Mouse (Mus musculus) midbrain, embryonic 13.5 days (tissue): Measurements from ENCODE around the gene H2-M10.4. TPM values are rescaled to one million over a fixed set of nuclear protein-coding genes. Genes with fewer than 3 reads are reported as not detected.

Source experiments
- polyA plus RNA-seq: library from polyadenylated mRNA; unstranded; fragments of >200 nt; fragmentation: Nextera tagmentation; extraction: Ambion mirVana; gene quantifications from 2 replicates; pipeline ENCODE4 v1.2.1, GENCODE M21; 2015

Gene H2-M10.4
- polyA plus RNA-seq, 1 experiment from 2014 or later, result not detected

Other genes starting within 250 kb of the H2-M10.4 start
- 111 and 115 TPM in 2 replicates for gene Rpp21, start 204.3 kb downstream of the H2-M10.4 start, polyA plus RNA-seq
- 29.3 and 31.1 TPM in 2 replicates for gene Trim39, start 190.1 kb downstream of the H2-M10.4 start, polyA plus RNA-seq
- gene H2-M10.2, start 175.8 kb downstream of the H2-M10.4 start, polyA plus RNA-seq, result 0.28 and 0.36 TPM in 2 replicates
- gene H2-M10.1, start 136.2 kb downstream of the H2-M10.4 start, polyA plus RNA-seq, result not detected in 2 replicates
- gene H2-M10.3, start 93.9 kb downstream of the H2-M10.4 start, polyA plus RNA-seq, result not detected in 2 replicates
- not detected in 2 replicates for gene H2-M11, start 84.7 kb upstream of the H2-M10.4 start, polyA plus RNA-seq
- not detected in 2 replicates for gene H2-M9, start 180.3 kb upstream of the H2-M10.4 start, polyA plus RNA-seq
- not detected in 2 replicates for gene H2-M1, start 209.9 kb upstream of the H2-M10.4 start, polyA plus RNA-seq